Mouse (Mus musculus): ENCODE results near the gene Ngf.

The Ngf gene

DNA sequence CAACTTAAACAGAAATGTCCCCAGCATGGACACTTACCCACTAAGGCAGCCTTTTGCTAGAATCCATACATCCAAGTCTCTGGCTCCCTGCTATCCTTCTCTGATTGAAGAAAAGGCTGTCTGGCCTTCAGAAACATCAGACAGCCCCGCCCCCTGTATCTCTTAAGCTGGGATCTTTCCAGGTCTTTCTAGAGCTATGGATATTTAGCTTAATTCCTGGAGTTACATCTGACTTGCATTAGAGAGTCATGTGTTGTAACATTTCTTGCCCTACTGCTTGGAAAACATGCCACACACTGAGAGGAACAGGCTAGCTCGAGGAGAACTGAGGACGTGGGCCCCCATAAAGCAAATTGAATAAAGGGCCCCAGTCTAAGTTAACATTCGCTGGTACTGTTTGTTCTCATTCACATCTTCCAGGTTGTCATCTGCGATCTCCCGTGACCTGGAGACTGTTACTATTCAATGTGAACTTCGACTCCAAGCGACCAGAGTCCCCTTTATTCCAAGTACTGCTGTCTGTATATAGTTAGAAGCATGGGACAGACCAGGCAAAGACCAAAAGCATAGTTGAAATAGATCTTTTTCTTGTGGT, 38.0 kb downstream of the Ngf start:
- DNase-seq (ENCODE audit: low read depth, low spot score) = no peak

DNA sequence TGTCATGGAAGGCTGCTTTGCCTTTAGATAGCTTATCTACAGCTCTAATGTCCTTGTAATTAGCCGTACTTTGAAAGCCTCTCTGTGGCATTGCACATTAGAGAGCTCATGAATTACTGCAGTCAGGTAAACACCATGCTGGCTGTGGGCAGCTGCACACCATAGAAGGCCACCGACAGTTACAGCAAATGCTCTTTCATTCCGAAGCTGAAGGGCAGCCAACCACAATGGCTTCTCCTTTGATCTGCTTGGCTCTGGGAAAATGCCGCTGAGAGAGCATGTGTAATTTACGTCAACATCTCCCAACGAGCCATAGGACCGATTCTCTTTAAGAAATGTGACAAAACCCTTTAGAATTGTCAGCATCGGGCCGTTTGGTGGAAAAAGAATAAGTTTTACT, 38.7 kb downstream of the Ngf start:
- DNase-seq (ENCODE audit: low read depth, low spot score) = no peak

DNA sequence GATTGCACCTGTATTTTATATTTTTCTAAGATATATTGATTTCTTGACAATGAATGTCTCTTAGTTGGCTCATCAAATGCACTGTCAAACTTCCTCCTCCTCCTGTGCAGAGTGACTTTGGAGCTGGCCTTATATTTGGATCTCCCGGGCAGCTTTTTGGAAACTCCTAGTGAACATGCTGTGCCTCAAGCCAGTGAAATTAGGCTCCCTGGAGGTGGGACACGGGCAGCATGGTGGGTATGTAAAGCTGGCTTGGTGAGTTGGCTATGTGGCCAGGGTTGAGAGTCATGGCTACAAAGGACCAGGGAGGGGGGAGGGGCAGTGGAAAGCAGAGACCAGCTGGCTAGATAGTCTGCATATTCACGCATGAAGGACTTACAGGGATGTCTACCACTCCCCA, 39.9 kb downstream of the Ngf start:
- DNase-seq (ENCODE audit: low read depth, low spot score) = no peak

DNA sequence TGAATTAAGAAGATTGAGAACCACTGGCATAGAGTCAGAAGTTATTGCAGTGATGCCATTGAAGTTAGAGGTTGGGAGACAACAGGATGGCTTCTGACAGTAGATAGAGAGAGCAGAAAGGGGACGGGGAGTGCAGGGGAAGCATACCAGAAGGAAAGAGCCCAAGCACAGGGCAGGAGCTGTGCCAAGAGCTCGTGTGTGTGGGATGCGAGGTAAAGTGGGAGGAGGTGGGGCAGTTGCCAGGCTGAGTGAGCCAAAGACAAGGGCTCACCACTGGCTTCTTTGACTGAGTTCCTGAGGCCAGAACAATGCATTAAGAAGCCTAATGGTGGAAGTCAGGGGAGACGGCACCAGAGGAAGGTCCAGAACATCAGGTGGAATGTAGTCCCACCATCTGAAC, 47.2 kb downstream of the Ngf start:
- no peak for DNase-seq (ENCODE audit: low read depth, low spot score)

DNA sequence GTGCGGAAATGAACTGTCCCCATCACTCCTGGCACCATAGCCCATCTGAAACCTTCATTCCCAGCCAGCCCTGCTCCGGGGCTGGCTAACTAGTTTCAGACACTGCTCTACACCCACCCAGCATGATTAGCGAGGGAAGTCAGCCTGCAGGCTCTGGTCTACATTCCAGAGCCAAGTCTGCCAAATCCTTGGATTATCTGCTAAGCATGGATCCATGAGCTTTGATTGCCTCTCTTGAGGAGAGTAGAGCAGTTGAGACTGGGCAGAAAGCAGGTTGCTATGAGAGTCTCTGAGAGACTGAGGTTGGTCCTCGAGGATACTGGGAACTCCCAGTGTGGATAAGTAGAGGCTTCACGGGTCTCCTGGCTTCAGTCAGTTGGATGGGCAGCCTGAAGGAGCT, 51.3 kb downstream of the Ngf start:
- no peak for DNase-seq (ENCODE audit: low read depth, low spot score)

DNA sequence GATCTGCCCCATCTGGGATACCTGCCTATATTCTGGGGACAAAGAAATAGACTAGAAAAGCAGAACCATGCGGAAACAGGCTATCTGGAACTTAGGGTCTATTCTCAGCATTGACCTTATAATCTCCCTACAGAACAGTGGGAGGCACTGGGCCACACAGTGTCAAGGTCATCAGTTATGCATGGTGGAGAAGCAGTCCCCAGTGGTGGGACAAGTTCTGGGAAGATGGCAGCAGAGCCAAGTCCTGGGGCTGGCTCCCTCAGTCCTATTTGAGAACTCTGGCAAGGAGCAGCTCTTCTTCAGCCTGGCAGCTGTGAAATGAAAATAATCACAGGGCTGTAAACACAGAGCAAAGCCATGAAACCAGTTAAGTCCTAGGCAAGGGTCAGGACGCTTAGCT, 54.0 kb downstream of the Ngf start:
- DNase-seq (ENCODE audit: low read depth, low spot score) = no peak

DNA sequence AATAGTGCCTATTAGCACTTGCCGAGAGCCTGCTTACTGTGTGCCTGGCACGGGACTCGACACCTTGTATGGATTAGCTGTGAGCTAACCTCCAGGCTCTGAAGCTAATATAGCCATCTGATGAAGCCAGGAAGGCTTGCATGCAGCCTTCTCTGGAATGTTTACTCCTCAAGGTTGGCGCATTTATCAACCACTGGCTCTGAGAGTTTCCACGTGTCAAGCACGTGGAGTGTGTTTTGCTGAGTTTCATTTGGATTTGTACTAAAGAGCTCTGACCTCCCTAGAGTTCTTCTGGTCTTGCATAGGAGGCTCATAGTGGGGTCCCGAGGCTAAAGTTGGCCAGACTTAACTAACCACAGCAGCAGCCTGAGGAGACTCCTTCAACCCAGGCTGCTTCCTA, 55.2 kb downstream of the Ngf start:
- DNase-seq (ENCODE audit: low read depth, low spot score) = no peak

DNA sequence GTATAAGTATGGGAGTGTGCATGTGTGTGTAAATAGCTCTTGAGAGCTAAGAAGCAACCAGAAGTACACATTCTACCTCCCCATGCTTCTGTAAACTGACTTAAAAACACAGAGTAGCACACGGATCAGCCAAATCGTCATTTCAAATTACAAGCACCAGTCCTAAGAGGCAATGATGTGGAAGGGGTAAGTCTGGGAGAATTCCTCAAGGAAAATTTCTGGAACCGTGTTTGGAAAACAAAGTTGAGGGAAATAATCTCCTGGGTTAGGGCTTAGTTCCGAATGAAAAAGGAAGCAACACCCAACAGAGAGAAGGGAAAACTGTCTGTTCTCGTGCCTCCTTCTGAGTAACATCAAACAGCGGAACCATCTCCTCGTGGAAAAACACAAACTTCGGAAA, 56.1 kb downstream of the Ngf start:
- DNase-seq (ENCODE audit: low read depth, low spot score) = no peak

DNA sequence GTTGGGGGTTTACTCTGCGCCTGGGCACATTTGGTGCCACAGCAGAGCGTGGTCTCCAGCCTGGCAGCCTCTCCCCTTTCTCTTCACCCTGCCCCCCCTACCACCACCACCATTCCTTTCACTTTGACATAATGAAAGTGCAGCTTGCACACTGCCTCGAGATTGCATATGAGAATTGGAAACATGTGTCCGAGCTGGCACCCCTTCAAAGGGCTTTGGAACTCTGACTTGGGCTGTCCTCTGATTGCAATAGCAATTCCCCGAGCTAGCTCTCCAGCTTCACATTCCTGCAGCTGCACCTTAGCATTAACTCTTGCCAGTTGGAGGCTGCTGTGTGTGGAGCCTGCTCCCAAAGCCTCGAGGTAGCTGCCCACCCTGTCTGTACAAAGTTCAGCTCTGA, 56.8 kb downstream of the Ngf start:
- DNase-seq (ENCODE audit: low read depth, low spot score) = no peak

DNA sequence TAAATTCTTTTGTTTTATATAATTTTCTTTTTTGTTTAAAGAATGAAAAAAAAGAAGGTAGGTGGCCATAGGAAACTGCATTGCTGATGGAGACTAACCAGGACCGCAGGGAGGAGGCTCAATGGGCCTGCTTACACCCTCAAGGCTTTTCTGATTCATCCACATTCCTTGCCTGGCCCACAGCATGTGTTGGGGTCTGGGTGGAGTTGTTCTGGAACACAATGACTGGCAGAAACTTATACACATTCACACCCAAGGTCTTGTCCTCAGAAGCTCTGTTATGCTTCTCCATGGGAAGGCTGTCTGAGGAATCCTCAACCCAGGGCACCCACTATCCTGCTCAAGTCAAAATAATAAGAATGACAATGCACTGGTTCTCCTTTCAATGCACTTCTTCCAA, 65.0 kb downstream of the Ngf start:
- DNase-seq (ENCODE audit: low read depth, low spot score) = no peak

DNA sequence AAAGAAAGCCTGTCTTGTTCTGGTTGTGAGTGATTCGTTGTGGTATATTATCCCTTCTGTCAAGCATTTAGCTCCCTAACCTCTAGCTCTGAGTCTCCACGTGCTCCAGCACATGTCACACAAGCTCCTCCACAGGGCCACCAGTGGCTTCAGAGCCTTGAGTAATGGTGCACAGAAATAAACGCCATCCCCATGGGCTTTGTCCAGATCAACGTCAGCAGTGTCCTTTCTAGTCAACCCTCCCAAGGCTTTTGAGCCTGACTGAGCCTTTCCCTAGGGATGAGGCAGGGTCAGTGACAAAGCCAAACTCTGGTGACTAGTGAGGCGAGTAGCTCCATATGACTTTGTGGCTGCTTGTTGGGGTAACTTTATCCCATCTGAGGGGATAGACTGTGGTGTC, 73.9 kb downstream of the Ngf start:
- DNase-seq (ENCODE audit: low read depth, low spot score) = no peak

DNA sequence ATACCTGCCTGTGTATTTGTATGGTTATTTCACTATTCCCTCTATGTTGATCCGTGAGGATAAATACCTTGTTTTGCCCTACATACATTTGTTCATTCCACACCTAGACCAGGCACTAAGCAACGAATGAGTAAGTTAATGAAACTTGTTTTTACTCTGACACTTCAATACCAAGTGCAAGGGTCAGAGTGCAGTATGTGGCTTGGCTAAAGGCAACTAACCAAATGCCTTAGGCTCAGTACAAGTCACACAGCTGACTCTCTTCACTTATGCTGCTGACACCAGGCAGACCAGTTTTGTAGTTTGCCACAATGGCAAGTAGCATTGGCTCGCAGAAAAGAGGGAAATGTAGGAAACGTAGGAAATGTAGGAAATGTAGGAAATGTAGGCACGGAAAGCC, 77.8 kb downstream of the Ngf start:
- no peak for DNase-seq (ENCODE audit: low read depth, low spot score)

DNA sequence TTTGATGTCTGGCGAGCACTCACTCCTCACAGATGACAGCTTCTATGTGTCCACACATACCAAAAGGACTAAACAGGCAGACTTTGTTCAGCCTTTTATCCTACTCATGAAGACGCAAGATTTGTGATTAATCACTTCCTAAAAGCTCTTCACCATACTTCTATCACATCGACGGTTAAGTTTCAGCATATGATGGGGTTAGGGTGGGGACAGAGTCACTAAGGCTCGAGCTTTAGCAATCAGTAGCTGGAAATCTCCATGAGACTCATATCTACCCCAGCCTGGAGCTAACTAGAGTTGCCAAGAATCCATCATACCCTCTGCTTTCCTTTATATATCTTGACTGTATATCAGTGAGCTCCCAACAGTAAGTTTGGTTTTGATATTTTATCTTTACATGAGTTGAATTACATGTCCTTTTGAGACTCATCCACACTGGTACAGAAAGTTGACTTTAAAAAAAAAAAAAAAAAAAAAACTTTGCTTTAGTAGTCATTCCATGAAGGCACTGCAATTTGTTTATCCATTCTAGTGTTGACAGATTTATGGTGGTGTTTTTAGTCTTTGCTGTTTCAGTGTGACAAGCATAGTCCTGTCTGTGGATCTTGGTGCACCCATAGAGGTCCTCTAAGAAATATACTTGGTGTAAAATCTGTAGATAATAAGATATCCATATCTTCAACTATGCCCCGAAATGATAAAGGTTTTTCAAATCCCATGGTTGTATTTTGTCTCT, 84.4 kb downstream of the Ngf start:
- DNase-seq (ENCODE audit: low read depth, low spot score) = no peak

DNA sequence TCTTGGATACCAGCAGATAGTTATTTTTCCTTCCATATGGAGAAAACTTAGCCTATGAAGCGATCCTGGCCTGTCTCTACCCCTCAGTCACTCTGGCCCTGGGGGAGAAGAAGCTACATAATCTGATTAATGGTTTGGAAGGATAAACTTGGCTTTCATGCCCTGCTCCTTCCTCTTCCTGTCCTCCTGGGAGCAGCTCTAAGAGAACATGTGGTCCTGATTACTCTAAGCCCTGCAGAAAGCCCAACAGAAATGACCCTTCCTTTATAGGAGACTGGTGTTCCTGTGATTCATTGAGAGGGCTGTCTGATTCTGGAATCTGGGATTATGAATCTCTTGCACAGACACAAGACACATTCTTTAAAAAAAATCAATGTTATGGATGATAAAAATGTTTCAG, 86.4 kb downstream of the Ngf start:
- DNase-seq (ENCODE audit: low read depth, low spot score) = no peak

DNA sequence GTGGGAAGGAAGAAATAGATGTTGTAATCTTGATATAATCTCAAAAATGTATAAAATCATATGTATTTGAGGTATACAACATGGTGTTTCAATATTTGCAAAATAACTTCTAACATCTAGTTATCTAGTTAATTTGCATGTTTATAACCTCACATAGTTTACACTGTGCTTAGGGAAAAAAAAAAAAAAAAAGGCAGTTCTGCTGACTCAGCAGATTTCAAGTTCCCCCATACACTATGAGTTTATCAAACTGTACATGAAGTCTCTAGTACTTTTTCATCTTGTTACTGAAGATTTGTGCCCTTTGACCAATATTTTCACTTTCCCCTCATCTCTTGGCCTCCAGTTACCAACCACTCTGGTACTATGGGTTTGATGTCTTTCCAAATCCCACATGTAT, 86.9 kb downstream of the Ngf start:
- DNase-seq (ENCODE audit: low read depth, low spot score) = no peak

All from retina, postnatal 7 days (tissue).